Mouse (Mus musculus): ENCODE measurements around the gene Atg7.

DNA sequence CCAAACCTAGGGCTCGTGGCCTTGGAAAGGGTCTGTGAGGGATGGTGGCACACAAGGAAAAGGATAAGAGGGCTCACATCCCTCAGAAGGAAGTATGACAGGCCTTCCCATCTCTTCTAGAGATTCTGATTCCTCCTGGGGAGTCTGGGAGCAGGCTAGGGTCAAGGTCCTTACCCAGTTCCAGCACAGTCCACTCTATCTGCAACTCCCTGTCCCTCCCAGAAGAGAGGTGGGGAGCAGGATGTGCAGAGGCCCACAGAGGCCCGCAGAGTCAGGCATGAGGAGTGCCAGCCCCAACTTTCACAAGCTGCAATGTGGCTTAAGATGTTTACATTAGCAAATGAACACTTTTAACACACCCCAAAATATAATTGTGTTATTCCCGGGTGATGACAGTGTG, 212.7 kb downstream of the Atg7 start:
- TF ChIP-seq POLR2A (IDR thresholded peaks at IDR 0.05; ENCODE audit: insufficient read length, low read depth), result no peak
- no peak for TF ChIP-seq POLR2AphosphoS2 (IDR thresholded peaks at IDR 0.05; ENCODE audit: insufficient read length, low read depth)
- TF ChIP-seq MAX (IDR thresholded peaks at IDR 0.05; ENCODE audit: low read depth), result no peak
- TF ChIP-seq TCF12 (IDR thresholded peaks at IDR 0.05; ENCODE audit: insufficient read depth, poor library complexity, severe bottlenecking), result no peak
- TF ChIP-seq REST (IDR thresholded peaks at IDR 0.05; ENCODE audit: insufficient read depth, insufficient read length), result no peak
- no peak for TF ChIP-seq E2F4 (IDR thresholded peaks at IDR 0.05; ENCODE audit: insufficient read depth)

All from myocyte (in vitro differentiated cells).